8 mouse cellular contexts compared by ENCODE assay signal in genomic region chr10:76345540-76345902, GRCm38 (mm10). TPM values are rescaled to one million over a fixed set of nuclear protein-coding genes. Genes with fewer than 3 reads are reported as not detected.
DNase-seq lines count a peak whose midpoint lies in the region; ATAC-seq and TF ChIP-seq lines count a peak whose summit lies in the region.

No protein-coding gene starts in this region.

- WGBS in forebrain, embryonic 10.5 days, result 6% methylated on average over 12 of the region's 12 CpGs
- WGBS in limb, embryonic 15.5 days, result 3% methylated on average over 12 of the region's 12 CpGs

- peaks cover 24% of the 10 kb centered on the region for H3K79me3 ChIP-seq in C2C12 (ENCODE audit: low read depth)

- TF ChIP-seq CTCF in C2C12 (IDR thresholded peaks at IDR 0.05; ENCODE audit: control insufficient read depth, insufficient read depth, insufficient read length), result no peak

- H3K4me1 ChIP-seq in erythroblast, embryonic 14.5 days (ENCODE audit: control insufficient read depth), result peaks cover 22% of the 10 kb centered on the region
- peaks cover 22% of the 10 kb centered on the region for H3K4me1 ChIP-seq in forebrain, embryonic 10.5 days
- H3K4me1 ChIP-seq in limb, embryonic 15.5 days, result peaks cover 24% of the 10 kb centered on the region

- peak overlapping the region; percentile 76 for H3K4me3 ChIP-seq in erythroblast, embryonic 14.5 days (replicated peaks)
- peak overlapping the region; percentile 72 for H3K4me3 ChIP-seq in C2C12 (ENCODE audit: insufficient read depth, poor library complexity, severe bottlenecking)
- H3K4me3 ChIP-seq in forebrain, embryonic 10.5 days, result peak overlapping the region; percentile 86
- peak overlapping the region; percentile 89 for H3K4me3 ChIP-seq in limb, embryonic 15.5 days

- no peak for DNase-seq in forebrain, embryonic 10.5 days (ENCODE audit: extremely low spot score, low spot score)
- DNase-seq in ovary, postnatal 14 days (ENCODE audit: low spot score), result no peak
- no peak for DNase-seq in thymus, adult 18-20 months
- no peak for DNase-seq in cerebellum, adult 9-10 months

- H3K9me3 ChIP-seq in erythroblast, embryonic 14.5 days (ENCODE audit: control insufficient read depth, low read length), result no peaks in the 10 kb centered on the region
- no peaks in the 10 kb centered on the region for H3K9me3 ChIP-seq in forebrain, embryonic 10.5 days
- no peaks in the 10 kb centered on the region for H3K9me3 ChIP-seq in limb, embryonic 15.5 days

- peaks cover 21% of the 10 kb centered on the region for H3K27me3 ChIP-seq in erythroblast, embryonic 14.5 days (ENCODE audit: control insufficient read depth)
- no peaks in the 10 kb centered on the region for H3K27me3 ChIP-seq in C2C12 (ENCODE audit: control insufficient read depth, insufficient read depth, insufficient read length)
- no peaks in the 10 kb centered on the region for H3K27me3 ChIP-seq in forebrain, embryonic 10.5 days (ENCODE audit: poor library complexity, severe bottlenecking)
- H3K27me3 ChIP-seq in limb, embryonic 15.5 days, result no peaks in the 10 kb centered on the region

- no peak for ATAC-seq in erythroblast, adult 5-6 weeks (replicated peaks; ENCODE audit: low FRiP score, poor library complexity, severe bottlenecking)
- no peak for ATAC-seq in limb, embryonic 15.5 days (ENCODE audit: insufficient number of reproducible peaks, low FRiP score, low TSS enrichment, low read depth)

- H3ac ChIP-seq in C2C12 (ENCODE audit: control insufficient read depth, insufficient read length, low read depth), result peak overlapping the region; percentile 74

- peaks cover 22% of the 10 kb centered on the region for H3K36me3 ChIP-seq in erythroblast, embryonic 14.5 days (ENCODE audit: control insufficient read depth)
- peaks cover 7% of the 10 kb centered on the region for H3K36me3 ChIP-seq in C2C12 (ENCODE audit: control insufficient read depth, insufficient read depth)
- H3K36me3 ChIP-seq in forebrain, embryonic 10.5 days (replicated peaks), result peaks cover 17% of the 10 kb centered on the region
- H3K36me3 ChIP-seq in limb, embryonic 15.5 days, result peaks cover 6% of the 10 kb centered on the region

- H3K9ac ChIP-seq in limb, embryonic 15.5 days, result peak overlapping the region; percentile 82; the same call in 1 of the 2 replicates

- peak overlapping the region; percentile 93 for H3K27ac ChIP-seq in forebrain, embryonic 10.5 days
- peak overlapping the region; percentile 69 for H3K27ac ChIP-seq in limb, embryonic 15.5 days

- H3K79me2 ChIP-seq in C2C12 (ENCODE audit: control insufficient read depth, insufficient read depth), result peaks cover 44% of the 10 kb centered on the region

- H3K4me2 ChIP-seq in limb, embryonic 15.5 days, result peak overlapping the region; percentile 67

TF ChIP-seq in C2C12, 6 proteins besides CTCF, POLR2A, EP300 and RAD21:
- no peak for TF ChIP-seq FOSL1 (IDR thresholded peaks at IDR 0.05; ENCODE audit: insufficient read depth, low read length, poor library complexity, severe bottlenecking)
- no peak for TF ChIP-seq MYOG (IDR thresholded peaks at IDR 0.05; ENCODE audit: control insufficient read depth, extremely low read depth, insufficient read length)
- TF ChIP-seq USF1 (IDR thresholded peaks at IDR 0.05; ENCODE audit: low read depth), result no peak
- TF ChIP-seq MAX (IDR thresholded peaks at IDR 0.05), result no peak
TF ChIP-seq in C2C12: peak in this region for 0.

RNA-seq across cellular contexts. Expression of gene Dip2a, which starts 0.4 kb away (rescaled TPM):
- polyA plus RNA-seq in erythroblast, embryonic 14.5 days (2012), result 0.02 and 0.03 TPM in 2 replicates
- total RNA-seq in erythroblast, adult 5-6 weeks (2015; ENCODE audit: low replicate concordance), result 0.77 and 0.84 TPM in 2 replicates
- total RNA-seq in erythroblast, adult 5-6 weeks (2017; ENCODE audit: low replicate concordance), result 0.34 and 4.7 TPM in 2 replicates
- 26.0 TPM for polyA plus RNA-seq in C2C12 (2012; fragmentation: generic; extraction: Trizol)
- polyA plus RNA-seq in forebrain, embryonic 10.5 days (2016; fragmentation: Nextera tagmentation; extraction: Ambion mirVana), result 5.3 and 7.1 TPM in 2 replicates
- polyA plus RNA-seq in limb, embryonic 15.5 days (2015; fragmentation: Nextera tagmentation; extraction: Ambion mirVana), result 13.7 and 14.8 TPM in 2 replicates
